Mouse (Mus musculus) ovary, adult 18-20 months (tissue): ENCODE data around the gene Flvcr2.

Source experiments
- DNase-seq: peaks from one replicate; pipeline ENCODE4 v3.0.0; 2022; ENCODE audit warnings: low spot score, mixed read lengths

Gene Flvcr2

DNA sequence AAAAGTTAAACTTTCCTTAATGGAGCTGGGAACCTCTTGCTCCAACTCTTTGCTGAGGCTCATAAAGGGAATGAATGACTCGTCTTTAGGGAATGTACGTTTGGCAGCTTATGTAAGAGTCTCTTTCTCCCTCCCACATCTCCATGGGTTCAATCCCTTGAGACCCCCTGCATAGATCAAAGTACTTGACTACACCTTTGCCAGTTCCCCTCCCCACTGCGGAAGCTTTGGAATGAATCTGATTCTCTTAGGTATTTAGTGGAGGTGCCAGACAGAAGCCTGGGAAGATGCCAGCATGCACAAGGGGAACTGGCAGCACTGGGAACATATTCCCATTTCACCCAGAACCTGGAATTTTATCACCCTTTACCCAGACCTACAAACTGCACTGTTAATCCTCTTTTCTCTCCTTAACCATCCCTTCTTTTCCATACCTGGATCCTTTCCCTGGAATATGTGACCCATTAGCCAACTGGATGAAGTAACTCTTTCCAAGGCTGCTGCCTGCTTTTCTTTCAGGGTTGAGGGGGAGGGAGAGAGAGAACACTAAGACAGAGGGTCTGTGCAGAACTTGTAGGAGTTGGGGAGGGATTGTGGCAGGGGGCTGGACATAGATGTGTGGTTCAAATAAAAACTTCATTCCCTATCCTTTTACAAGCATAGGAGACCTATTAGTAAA is 113.3 kb downstream of the Flvcr2 start:
- DNase-seq = no peak

DNA sequence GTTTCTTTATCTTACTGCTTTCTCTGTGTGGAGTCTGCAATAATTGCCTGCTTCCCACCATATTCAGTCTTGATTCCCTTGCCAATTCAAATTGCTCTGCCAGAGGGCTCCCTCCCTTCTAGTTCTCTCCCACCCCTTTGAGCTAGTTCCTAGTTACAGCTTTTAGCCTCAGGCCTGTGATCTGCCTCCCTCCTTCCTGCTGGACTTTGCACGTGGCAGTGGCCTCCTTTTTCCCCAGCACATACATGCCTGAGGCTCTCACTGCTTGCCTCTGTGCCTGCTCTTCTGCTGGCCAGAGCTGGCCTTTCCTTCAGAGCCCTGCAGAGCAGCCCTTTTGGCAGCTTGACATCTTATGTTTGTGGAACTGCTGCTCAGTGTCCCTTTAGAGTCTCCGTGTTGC is 116.2 kb downstream of the Flvcr2 start:
- DNase-seq = no peak
